Mouse (Mus musculus) lung, embryonic 16.5 days (tissue): ENCODE results near the gene Ube2h. TPM values are rescaled to one million over a fixed set of nuclear protein-coding genes. Genes with fewer than 3 reads are reported as not detected.
A peak's percentile ranks its signal among the peaks of the same experiment; 100 is the strongest.

ENCODE experiments used
- ATAC-seq: fragments of 200-750 bp; cut with Nextera tagmentation; 2 replicates; pipeline ENCODE4 v1.8.0; 2017; ENCODE audit warnings: low read depth, mild to moderate bottlenecking, moderate library complexity
- H3K27ac ChIP-seq: fragments of 300-500 bp; sonication (generic); 2 replicates; pipeline ENCODE4 v1.5.1; 2014; ENCODE audit warnings: mild to moderate bottlenecking, control low read depth, low read length
- H3K27me3 ChIP-seq: fragments of 300-500 bp; sonication (generic); 2 replicates; pipeline ENCODE4 v1.6.1; 2014; ENCODE audit warnings: low read depth, low read length, mixed read lengths; ENCODE audit not compliant: control insufficient read depth, insufficient read depth
- H3K36me3 ChIP-seq: fragments of 300-500 bp; sonication (generic); 2 replicates; pipeline ENCODE4 v1.6.1; 2014; ENCODE audit warnings: low read length; ENCODE audit not compliant: control insufficient read depth, insufficient read depth
- H3K4me1 ChIP-seq: fragments of 300-500 bp; sonication (generic); replicated peaks from 2 replicates; pipeline ENCODE4 v1.6.1; 2014; ENCODE audit warnings: low read length, mixed read lengths; ENCODE audit not compliant: control insufficient read depth, insufficient read depth
- H3K4me2 ChIP-seq: fragments of 300-500 bp; sonication (generic); 2 replicates; pipeline ENCODE4 v1.6.1; 2014; ENCODE audit warnings: low read depth, low read length, control low read depth
- H3K4me3 ChIP-seq: fragments of 300-500 bp; sonication (generic); 2 replicates; pipeline ENCODE4 v1.5.1; 2014; ENCODE audit warnings: mild to moderate bottlenecking, low read length, control low read depth
- H3K9ac ChIP-seq: fragments of 300-500 bp; sonication (generic); 2 replicates; pipeline ENCODE4 v1.6.1; 2014; ENCODE audit warnings: low read length, control low read depth
- H3K9me3 ChIP-seq: fragments of 300-500 bp; sonication (generic); 2 replicates; pipeline ENCODE4 v1.6.1; 2016; ENCODE audit warnings: low read length; ENCODE audit not compliant: control insufficient read depth
- WGBS: fragments of 180-500 bp; shearing (Covaris S2); extraction: QIAGEN DNeasy Blood & Tissue Kit; methylation state at CpG from one replicate; pipeline ENCODE4 v1.1.7; 2014; 5-methylcytosine and 5-hydroxymethylcytosine counted together
- polyA plus RNA-seq: library from polyadenylated mRNA; unstranded; fragments of >200 nt; fragmentation: Nextera tagmentation; extraction: Ambion mirVana; gene quantifications from 2 replicates; pipeline ENCODE4 v1.2.1, GENCODE M21; 2015

The Ube2h gene
- polyA plus RNA-seq, 1 experiment from 2014 or later, result 42.5 TPM

- ATAC-seq, result no peak
- Histone ChIP-seq H3K27me3 (no peaks in the 10 kb centered on the region), H3K4me2 (no peak overlapping the region), H3K9ac (no peak overlapping the region), H3K27ac (no peak overlapping the region), H3K4me3 (no peak overlapping the region), H3K9me3 (no peaks in the 10 kb centered on the region), H3K4me1 (no peaks in the 10 kb centered on the region), H3K36me3 (0 out of 2 replicates have a peak, but pooled peaks cover 2% of the 10 kb centered on the region)
- 84% methylated on average over 2 of the region's 2 CpGs for WGBS
Measured at GRCm38 (mm10) chr6:30228921-30229320, 75.4 kb downstream of the Ube2h start.

- Histone ChIP-seq H3K36me3 (0 out of 2 replicates have a peak, but pooled peaks cover 2% of the 10 kb centered on the region), H3K27ac (no peak overlapping the region), H3K9ac (no peak overlapping the region), H3K4me2 (no peak overlapping the region), H3K27me3 (no peaks in the 10 kb centered on the region), H3K9me3 (no peaks in the 10 kb centered on the region), H3K4me3 (no peak overlapping the region), H3K4me1 (no peaks in the 10 kb centered on the region)
- 74% methylated on average over 5 of the region's 5 CpGs for WGBS
- no peak for ATAC-seq
Measured at GRCm38 (mm10) chr6:30228353-30228752, 76.0 kb downstream of the Ube2h start.

GRCm38 (mm10) chr6:30226971-30227700 is 77.2 kb downstream of the Ube2h start:
- no peak overlapping the region for H3K27ac ChIP-seq
- H3K4me3 ChIP-seq, result no peak overlapping the region
- H3K36me3 ChIP-seq, result 0 out of 2 replicates have a peak, but pooled peaks cover 2% of the 10 kb centered on the region
- H3K9me3 ChIP-seq, result no peaks in the 10 kb centered on the region
- H3K4me1 ChIP-seq, result no peaks in the 10 kb centered on the region
- H3K4me2 ChIP-seq, result no peak overlapping the region
- WGBS, result 80% methylated on average over 7 of the region's 7 CpGs
- no peaks in the 10 kb centered on the region for H3K27me3 ChIP-seq
- ATAC-seq, result no peak
- no peak overlapping the region for H3K9ac ChIP-seq

GRCm38 (mm10) chr6:30224693-30225092 is 79.6 kb downstream of the Ube2h start:
- Histone ChIP-seq H3K9ac (no peak overlapping the region), H3K9me3 (no peaks in the 10 kb centered on the region), H3K36me3 (peaks cover 9% of the 10 kb centered on the region), H3K4me3 (no peak overlapping the region), H3K27ac (no peak overlapping the region), H3K4me1 (no peaks in the 10 kb centered on the region), H3K4me2 (no peak overlapping the region), H3K27me3 (no peaks in the 10 kb centered on the region)
- 75% methylated on average over 1 of the region's 1 CpGs for WGBS
- ATAC-seq, result no peak

GRCm38 (mm10) chr6:30222321-30222720 is 82.0 kb downstream of the Ube2h start:
- Histone ChIP-seq H3K4me2 (no peak overlapping the region), H3K36me3 (peaks cover 11% of the 10 kb centered on the region), H3K9me3 (no peaks in the 10 kb centered on the region), H3K4me1 (no peaks in the 10 kb centered on the region), H3K27ac (no peak overlapping the region), H3K9ac (no peak overlapping the region), H3K27me3 (no peaks in the 10 kb centered on the region), H3K4me3 (no peak overlapping the region)
- 83% methylated on average over 1 of the region's 1 CpGs for WGBS
- no peak for ATAC-seq

- Histone ChIP-seq H3K4me2 (no peak overlapping the region), H3K27me3 (no peaks in the 10 kb centered on the region), H3K9me3 (no peaks in the 10 kb centered on the region), H3K4me1 (no peaks in the 10 kb centered on the region), H3K9ac (no peak overlapping the region), H3K36me3 (peaks cover 11% of the 10 kb centered on the region), H3K4me3 (no peak overlapping the region), H3K27ac (no peak overlapping the region)
- WGBS, result 79% methylated on average over 3 of the region's 3 CpGs
- ATAC-seq, result no peak
Measured at GRCm38 (mm10) chr6:30217581-30217980, 86.8 kb downstream of the Ube2h start.

- Histone ChIP-seq H3K4me1 (no peaks in the 10 kb centered on the region), H3K4me3 (no peak overlapping the region), H3K9me3 (no peaks in the 10 kb centered on the region), H3K27ac (no peak overlapping the region), H3K36me3 (peaks cover 4% of the 10 kb centered on the region; the same call in 1 of the 2 replicates), H3K9ac (no peak overlapping the region), H3K27me3 (no peaks in the 10 kb centered on the region), H3K4me2 (no peak overlapping the region)
- 91% methylated on average over 8 of the region's 8 CpGs for WGBS
- no peak for ATAC-seq
Measured at GRCm38 (mm10) chr6:30212468-30212867, 91.9 kb downstream of the Ube2h start.

GRCm38 (mm10) chr6:30211641-30212455 is 92.5 kb downstream of the Ube2h start:
- H3K27ac ChIP-seq, result no peak overlapping the region
- no peak overlapping the region for H3K4me3 ChIP-seq
- no peak for ATAC-seq
- H3K4me2 ChIP-seq, result no peak overlapping the region
- H3K9me3 ChIP-seq, result no peaks in the 10 kb centered on the region
- H3K27me3 ChIP-seq, result no peaks in the 10 kb centered on the region
- H3K36me3 ChIP-seq, result peaks cover 4% of the 10 kb centered on the region; the same call in 1 of the 2 replicates
- H3K9ac ChIP-seq, result no peak overlapping the region
- 57% methylated on average over 16 of the region's 16 CpGs for WGBS
- no peaks in the 10 kb centered on the region for H3K4me1 ChIP-seq

- H3K36me3 ChIP-seq, result peaks cover 4% of the 10 kb centered on the region; the same call in 1 of the 2 replicates
Measured at GRCm38 (mm10) chr6:30210788-30211187, 93.6 kb downstream of the Ube2h start.

More at GRCm38 (mm10) chr6:30210788-30211187, 93.6 kb downstream of the Ube2h start:
- H3K27ac ChIP-seq, result no peak overlapping the region
- no peaks in the 10 kb centered on the region for H3K9me3 ChIP-seq
- H3K4me2 ChIP-seq, result no peak overlapping the region
- no peak overlapping the region for H3K4me3 ChIP-seq
- no peak overlapping the region for H3K9ac ChIP-seq
- no peaks in the 10 kb centered on the region for H3K27me3 ChIP-seq
- peak; percentile 45 for ATAC-seq
- WGBS, result 36% methylated on average over 5 of the region's 5 CpGs
- 0 out of 2 replicates have a peak, but pooled peaks cover 2% of the 10 kb centered on the region for H3K4me1 ChIP-seq
